Mouse (Mus musculus) CD4-positive, CD25-positive, alpha-beta regulatory T cell, adult 4 months (primary cell): ENCODE measurements around the gene Myo1g. TPM values are rescaled to one million over a fixed set of nuclear protein-coding genes. Genes with fewer than 3 reads are reported as not detected.

Experiments
- ATAC-seq: one replicate; pipeline ENCODE4 v1.8.0; 2017
- polyA plus RNA-seq, 2 experiments: library from polyadenylated mRNA; unstranded; fragments of 100-300 nt; shearing (Covaris generic); gene quantifications; one replicate each; pipeline ENCODE4 v1.2.1; 2017

The Myo1g gene
- polyA plus RNA-seq, 2 experiments from 2014 or later: 132 to 240 TPM

DNA sequence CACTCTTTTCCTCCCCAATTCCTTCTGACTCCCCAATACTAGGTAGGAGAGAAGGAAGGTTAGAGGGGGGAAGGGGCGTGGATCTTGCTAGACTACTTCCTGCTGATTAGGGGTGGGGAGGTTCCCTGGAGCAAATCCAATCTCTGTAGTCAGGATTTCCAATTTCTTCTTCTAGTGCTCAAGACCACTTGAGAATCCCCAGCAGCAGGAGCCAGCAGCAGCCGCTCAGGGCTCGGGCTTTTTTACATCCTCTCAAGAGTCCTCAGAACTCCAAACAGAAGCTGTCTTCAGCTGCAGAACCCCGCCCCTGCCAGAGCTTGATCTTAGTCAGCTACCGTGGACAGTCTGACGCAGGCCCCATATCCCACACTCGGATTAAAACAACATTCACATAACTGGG, 33.3 kb downstream of the Myo1g start:
- ATAC-seq: no peak

DNA sequence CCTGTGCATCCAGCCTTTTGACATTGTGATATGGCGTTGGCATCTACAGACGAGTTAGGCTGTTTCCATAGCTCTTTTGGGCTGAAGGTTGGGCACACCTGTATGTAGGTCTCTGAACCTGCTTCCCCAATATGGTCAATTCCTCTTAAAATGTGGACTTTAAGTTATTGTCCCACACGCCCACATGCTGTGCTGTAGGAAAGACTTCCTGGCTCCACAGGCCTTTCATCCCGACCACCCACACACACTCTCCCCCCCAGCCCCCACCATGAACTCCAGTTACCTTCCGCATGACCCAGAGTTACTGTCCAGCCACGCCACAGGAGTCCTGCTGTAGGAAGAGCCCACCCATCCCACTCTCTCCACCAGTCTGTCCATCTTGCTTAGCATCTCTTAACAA, 33.8 kb downstream of the Myo1g start:
- no peak for ATAC-seq

DNA sequence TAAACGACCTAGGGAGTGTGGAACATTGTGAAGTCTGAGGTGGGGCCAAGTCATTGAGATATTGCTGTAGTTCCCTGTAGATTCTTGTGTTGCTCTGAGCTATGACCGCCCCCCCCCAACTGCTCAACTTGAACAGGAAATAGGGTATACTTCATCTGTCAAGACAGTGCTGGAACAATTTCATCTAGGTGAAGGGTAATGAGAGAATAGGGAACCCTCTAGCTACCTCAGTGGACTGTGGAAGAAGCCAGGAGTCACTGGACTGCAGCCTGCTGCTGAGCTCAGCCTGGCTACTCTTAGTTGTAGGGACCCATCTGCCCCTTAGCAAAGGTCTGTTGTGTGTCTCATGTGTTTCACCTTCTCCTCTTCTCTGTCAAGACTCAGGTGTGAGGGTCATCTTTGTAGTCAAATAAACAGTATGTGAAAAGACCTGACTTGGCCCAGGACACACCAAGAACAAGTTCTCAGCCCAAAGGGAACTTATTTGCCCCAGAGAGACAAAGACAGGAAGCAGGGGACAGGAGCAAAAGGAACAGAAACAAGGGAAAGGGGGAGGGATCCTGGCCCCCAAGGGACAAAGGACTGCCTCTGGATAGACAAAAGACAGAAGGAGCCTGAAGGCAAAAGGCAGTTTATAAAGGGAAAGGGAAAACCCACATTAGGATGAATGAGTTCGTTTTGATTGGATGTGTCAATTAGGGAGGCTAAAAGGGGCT, 36.4 kb downstream of the Myo1g start:
- ATAC-seq: no peak

DNA sequence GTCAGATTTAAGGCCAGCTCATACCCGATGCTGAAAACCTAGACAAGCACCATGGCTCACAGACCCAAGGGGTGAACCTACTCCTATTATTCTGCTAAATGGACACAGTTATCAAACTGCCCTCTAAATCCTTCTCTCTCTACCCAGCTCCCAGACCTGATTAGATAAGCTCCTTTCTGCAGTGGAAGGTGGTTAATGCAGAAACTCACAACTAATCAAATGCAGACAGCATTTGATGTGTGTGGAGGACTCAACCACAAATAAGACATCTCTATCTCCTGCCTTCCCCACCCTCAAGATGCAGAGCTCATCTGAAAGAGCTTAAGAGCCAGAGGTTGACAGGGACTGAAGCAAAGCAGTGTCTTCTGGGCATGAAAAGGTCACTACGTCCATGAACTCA, 37.7 kb downstream of the Myo1g start:
- no peak for ATAC-seq

DNA sequence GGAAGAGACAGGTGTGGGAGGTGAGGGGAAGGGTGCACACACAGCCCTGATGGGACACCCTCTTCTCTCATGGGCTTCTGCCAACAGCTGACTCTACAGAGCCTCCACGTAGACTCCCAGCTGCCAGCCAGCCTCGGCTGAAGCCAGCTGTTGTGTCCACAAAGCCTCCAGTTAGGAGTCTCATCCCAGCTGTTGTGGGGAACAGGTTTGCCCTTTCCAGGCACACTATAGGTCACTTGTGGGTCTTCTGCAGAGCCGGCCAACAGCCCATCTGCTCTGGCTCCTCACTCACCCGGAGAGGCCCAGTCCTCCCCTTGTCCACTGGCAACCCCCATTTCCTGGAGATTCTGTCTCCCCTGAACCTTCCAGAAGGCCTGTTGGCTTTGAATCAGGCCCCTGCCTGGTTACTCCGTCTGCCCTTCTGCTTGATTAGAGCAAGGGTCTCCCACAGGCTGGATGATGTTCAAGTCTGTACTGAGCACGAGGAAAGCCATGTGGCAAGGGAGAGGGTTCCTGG, 39.0 kb downstream of the Myo1g start:
- no peak for ATAC-seq

DNA sequence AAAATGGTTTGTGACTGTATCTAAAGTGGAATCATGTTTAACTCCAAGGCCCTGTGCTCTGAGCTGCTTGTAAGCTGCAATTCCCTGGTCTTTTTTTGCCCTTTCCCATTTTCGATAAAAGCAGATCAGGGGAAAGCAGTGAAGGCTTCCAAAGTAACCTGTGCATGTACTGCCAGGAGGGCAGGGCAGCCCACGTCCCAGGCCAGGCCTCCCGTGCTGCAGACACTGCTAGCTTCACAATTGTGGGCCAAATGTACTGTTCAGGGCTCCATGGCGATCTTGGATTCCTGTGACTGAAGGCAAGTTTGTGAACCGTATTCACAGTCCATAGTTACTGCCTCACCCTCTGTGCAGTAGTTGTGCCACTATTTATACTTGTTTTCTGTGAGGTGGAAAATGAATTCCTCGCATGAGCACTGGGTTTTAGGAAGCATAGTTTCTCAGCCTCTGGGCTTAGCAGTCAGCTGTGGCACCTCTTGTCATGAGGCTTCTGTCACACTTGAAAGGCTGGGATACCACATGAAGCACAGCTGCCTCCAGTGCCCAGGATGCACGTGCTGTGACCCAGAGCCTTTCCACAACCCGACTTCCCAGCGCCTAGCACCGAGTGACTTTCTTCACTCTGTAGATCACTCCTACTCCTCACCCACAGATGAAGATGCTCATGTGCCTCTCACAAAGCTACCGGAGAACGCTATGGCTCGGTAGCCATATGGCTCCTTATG, 39.9 kb downstream of the Myo1g start:
- ATAC-seq: no peak

DNA sequence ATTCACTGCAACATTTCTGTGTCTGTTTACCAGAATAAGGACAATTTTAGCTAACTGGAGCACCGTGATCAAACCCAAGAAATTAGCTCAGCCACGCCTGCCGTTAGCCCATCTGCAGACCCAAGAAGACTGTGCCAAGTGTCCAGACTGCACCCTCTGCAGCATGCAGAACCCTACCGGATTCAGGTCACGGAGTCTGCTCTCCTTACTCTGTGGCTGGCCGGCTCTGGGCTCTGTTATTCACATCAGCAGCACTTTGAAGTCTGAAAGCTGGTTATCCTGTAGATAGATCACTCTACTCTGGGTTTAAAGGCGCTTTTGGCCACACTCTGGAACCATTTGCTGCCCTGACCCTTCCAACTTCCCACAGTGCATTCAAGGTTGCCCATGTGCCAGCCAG, 40.6 kb downstream of the Myo1g start:
- ATAC-seq: no peak

DNA sequence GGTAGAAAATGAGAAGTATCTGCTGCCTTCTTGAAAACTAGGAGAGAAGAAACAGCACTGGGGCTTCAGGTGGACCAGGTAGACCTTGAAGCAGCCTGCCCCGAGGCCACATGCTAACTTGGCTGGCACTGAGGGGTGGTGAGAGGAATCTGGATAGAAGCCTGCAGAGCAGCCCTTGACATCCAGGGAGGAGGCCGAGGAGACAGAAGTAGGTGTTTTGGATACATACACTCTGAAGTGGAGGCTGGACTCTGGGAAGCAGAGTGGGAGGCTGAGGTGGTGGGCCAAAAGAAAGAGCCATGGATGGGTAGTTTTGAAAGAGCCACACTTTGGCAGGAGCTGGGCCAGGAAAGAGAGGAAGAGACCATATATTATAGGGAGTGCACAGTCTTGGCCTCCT, 41.5 kb downstream of the Myo1g start:
- no peak for ATAC-seq

DNA sequence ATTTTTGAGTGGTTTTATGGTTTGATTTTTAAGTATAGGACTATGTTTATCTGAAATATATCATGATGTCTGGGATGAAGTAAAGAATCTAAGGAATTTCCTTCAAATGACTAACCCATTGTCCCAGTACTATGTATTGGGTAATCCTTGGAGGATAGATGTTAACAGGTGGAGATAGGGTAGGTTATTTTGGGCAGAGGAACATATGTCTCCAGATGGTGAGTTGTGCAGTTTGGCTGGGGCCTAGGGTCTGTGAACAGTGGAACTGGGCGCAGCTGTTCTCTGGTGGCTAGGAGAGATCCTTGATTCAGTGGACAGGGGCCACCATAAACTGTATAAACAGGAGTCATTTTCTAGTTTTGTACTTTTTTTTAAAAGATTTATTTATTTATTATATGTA, 43.4 kb downstream of the Myo1g start:
- no peak for ATAC-seq

DNA sequence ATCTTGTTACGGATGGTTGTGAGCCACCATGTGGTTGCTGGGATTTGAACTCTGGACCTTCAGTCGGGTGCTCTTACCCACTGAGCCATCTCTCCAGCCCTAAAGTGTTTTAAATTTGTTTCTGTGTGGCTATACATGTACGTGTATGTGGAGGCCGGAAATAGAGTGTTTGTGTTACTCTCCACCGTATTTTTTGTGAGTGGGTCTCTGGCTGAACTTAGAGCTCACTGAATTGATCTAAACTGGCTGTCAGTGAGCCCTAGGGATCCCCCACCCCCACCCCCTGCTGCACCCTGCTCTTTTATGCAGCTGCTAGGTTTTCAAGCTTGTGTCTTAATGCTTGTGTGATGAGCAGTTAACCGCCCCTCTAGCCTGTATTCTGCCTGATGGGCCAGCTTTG, 43.9 kb downstream of the Myo1g start:
- no peak for ATAC-seq

DNA sequence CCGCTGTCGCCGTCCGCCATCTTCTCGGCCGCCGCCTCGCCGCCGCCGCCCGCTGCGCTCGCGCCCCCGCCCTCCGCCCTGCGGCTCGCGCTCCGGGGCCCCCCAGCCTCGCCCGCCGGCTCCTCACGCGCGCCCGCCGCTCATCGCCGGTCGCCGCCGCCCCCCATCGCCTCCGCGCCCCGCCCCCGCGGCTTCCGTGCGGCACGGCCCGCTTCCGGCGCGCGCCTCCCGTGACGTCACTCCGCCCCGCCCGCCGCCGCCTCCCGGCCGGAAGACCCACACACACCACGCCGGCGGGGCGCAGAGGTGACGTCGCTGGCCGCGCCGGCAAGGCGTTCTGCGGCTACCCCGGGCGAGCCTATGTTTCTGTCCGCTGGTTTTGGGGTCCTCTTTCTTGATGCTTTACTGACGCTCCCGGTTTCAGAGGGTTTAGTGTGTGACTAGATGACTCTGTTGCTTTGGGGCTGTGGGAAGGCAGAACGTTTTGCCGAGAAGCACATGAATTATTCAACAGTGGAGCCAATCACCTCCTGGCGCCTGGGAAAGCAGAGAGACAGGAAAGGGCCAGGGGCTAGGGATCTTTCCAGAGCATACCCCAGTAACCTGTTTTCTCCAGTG, 44.8 kb downstream of the Myo1g start, which contains the start of gene Purb:
Gene Purb, minus strand, starts transcription at position 51 of the 618 bp plus-strand sequence.
- ATAC-seq: peak; percentile 85

DNA sequence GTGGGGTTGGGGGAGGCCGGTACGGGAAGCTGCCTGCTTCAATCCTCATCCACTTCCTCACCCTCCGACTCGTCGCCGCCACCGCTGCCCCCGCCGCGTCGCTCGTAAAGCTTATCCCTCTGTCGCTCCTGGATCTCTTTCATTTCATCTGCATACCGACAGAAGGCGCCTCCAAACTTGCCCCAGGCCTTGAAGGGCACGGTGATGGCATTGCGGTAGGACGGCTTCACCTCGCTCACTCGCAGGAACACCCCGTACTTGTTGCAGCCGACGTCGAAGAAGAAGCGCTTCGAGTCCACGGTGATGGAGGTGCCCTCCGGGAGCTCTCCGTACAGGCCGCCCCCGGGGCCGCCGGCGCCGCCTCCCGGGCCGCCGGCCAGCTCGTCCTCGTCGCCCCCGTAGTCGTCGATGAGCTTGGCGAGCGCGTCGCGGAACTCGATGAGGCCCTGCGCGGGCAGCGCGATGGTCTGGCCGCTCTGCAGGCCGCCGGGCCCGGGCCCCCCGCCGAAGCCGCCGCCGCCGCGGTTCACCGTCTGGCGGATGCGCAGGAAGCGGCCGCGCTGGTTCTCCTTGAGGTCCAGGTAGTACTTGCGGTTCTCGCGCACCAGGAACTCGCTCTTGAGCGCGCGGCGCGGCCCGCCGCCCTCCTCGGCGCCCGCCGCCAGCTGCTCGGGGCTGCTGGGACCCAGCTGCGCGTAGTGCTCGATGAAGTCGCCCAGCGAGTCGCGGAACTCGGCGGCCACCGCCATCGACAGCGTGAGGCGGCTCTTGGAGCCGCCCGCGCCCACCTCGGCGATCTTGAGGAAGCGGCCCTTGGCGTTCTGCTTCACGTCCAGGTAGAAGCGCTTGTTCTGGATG, 45.7 kb downstream of the Myo1g start:
- ATAC-seq: peak; percentile 47

DNA sequence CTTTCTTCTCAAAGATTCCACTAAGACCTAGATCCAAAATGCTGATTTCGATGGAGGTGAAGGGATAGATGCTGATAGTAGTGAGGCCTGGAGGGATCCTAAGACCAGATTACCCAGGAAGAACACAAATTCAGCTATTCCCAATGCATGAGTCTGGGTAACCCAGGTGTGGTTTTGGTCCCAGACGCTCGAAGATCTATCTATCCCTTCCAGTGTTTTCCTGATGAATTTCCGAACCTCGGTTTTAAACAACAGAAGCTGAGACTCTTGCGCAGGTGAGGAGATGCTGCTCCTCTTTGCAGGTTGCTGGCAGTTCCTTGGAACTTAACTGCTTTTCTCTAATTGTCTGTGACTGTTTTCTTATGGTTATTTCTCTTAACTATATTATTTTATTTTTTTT, 46.4 kb downstream of the Myo1g start:
- ATAC-seq: no peak

DNA sequence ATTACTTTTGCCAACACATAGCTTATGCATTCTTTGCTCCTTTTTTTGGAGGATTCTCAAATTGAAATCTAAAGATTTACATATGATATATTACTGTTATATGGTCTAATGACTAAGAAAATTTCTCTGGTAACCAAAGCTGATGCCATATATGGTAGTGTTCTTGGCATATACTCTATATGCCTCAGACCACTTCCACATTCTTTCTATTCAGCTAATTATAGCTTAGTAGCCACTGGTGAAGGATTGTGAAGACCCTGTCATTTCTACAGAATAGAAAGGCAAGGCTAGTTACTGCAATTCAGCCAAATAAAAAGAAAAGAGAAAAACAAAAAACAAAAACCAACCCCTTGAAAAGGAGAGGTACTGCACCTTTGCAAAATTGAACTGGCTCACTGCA, 48.7 kb downstream of the Myo1g start:
- ATAC-seq: no peak

DNA sequence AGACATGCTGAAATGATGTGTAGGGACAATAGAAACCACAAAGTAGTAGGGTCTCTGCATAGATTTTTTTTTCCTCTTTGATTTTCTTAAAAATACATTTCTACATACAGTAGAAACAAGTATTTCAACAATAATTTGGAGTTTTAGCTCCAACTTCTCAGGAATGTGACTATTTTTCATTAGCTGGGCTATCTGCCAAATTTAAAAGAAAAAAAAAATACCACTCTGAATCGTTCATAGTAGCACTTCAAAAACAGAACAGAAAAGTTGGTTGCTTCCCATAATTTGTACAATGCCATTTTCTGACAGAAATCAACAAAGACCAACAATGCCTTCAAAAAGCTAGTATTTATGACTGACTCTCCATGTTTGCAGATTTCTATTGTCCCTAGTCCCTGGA, 49.3 kb downstream of the Myo1g start:
- no peak for ATAC-seq

DNA sequence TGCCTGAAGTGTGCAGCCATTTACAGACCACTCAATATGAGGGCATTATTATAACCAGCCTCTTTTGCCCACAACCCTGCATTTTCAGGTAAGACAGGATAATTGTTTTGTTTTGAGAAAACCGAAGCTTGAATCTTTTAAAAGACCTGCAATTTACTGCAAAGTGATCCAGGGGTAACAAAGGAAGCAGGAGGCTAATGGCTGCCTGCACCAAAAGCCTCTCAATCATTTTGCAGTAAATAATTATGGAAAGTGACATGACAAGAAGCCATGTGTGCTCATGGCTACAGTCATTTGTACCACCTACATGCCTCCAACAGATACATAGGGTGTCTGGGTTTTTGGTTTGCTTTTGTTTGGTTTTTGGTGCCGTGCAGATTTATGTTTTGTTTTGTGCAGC, 49.7 kb downstream of the Myo1g start:
- no peak for ATAC-seq

DNA sequence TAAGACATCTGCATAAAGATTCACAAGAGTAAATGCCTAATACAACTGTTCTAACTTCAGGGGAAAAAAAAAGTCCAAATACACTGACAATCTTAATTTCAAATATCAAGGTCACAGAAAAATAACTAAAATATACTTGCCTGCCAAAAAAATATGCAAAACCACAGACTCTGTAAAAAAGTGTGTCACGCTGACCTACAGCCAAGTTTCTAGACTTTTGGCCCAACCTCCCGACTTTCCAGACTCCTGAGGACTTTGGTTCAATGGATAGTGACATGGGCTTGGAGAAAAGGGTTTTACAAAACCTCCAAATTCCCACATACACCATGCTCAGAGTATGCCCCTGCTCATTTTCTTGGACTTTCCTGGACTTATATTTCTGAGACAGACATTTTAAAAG, 52.2 kb downstream of the Myo1g start:
- no peak for ATAC-seq

DNA sequence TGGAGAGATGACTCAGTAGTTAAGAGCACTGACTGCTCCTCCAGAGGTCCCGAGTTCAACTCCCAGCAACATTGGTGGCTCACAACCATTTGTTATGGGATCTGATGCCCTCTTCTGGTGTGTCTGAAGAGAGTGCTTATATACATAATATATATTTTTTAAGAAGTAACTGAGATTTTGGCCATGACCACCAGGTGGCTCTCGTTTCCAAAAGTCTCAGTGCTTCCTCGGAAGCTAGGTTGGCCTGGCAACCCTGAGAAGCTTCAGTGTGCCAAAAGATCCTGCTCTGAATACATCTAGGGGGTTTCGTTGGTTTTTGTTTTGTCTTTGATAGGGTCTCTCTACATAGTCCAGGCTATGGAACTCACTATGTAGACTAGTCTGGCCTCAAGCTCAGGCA, 55.6 kb downstream of the Myo1g start:
- peak; percentile 95 for ATAC-seq

DNA sequence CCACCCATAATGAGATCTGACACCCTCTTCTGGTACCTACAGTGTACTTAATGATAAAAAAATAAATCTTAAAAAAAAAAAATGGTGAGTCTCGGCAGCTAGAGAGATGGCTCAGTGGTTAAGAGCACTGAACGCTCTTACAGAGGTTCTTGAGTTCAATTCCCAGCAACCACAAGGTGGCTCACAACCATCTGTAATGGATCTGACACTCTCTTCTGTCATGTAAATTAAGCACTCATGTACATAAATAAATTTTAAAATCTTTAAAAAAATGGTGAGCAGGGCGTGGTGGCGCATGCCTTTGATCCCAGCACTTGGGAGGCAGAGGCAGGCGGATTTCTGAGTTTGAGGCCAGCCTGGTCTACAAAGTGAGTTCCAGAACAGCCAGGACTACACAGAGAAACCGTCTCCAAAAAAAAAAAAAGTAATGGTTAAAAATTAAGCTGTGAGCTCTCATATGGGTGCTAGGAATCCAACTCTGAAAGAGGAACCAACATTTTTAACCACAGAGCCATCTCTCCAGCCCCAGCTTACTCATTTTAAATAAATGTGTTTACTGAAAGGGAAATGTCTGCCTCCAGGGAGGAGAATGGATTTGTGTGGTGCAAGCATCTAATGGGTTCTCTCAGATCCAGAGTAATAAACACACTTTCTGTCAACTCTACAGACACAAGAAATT, 57.5 kb downstream of the Myo1g start:
- no peak for ATAC-seq
